Mouse (Mus musculus) testis, adult 2 months (tissue): ENCODE measurements around the gene Pla2g2c.

Experiments
- CTCF ChIP-seq: fragments of 200-500 bp; IDR thresholded peaks from 2 replicates; pipeline ENCODE4 v1.5.1; 2012; ENCODE audit warnings: low read depth, mild to moderate bottlenecking, inconsistent platforms, low read length, moderate library complexity; ENCODE audit not compliant: control insufficient read depth, insufficient read depth, insufficient replicate concordance
- POLR2A ChIP-seq: fragments of 200-500 bp; IDR thresholded peaks from 2 replicates; pipeline ENCODE4 v1.6.1; 2012; ENCODE audit warnings: low read depth, mild to moderate bottlenecking, inconsistent platforms, low read length, moderate library complexity; ENCODE audit not compliant: control insufficient read depth

- TF ChIP-seq CTCF (no peak), POLR2A (no peak)
Measured at GRCm38 (mm10) chr4:138716697-138717096, 7.9 kb upstream of the Pla2g2c start.
